Mouse (Mus musculus): ENCODE data around the gene Acp7.

GRCm38 (mm10) chr7:28637511-28637910 lies 6.4 kb upstream of the Acp7 start:
- TF ChIP-seq CTCF (IDR thresholded peaks at IDR 0.05; ENCODE audit: low read depth, low read length) (no peak), POLR2A (IDR thresholded peaks at IDR 0.05; ENCODE audit: borderline replicate concordance, low read depth, low read length) (no peak)
